Mouse (Mus musculus): ENCODE measurements around the gene Ptprz1.

GRCm38 (mm10) chr6:23048836-23049235 lies 173.5 kb downstream of the Ptprz1 start:
- TF ChIP-seq CTCF (IDR thresholded peaks at IDR 0.05; ENCODE audit: low read depth, low read length), result no peak
- no peak for TF ChIP-seq POLR2A (IDR thresholded peaks at IDR 0.05; ENCODE audit: insufficient read depth, low read length)
